Mouse (Mus musculus): ENCODE measurements around the gene Dctn1.

The Dctn1 gene

DNA sequence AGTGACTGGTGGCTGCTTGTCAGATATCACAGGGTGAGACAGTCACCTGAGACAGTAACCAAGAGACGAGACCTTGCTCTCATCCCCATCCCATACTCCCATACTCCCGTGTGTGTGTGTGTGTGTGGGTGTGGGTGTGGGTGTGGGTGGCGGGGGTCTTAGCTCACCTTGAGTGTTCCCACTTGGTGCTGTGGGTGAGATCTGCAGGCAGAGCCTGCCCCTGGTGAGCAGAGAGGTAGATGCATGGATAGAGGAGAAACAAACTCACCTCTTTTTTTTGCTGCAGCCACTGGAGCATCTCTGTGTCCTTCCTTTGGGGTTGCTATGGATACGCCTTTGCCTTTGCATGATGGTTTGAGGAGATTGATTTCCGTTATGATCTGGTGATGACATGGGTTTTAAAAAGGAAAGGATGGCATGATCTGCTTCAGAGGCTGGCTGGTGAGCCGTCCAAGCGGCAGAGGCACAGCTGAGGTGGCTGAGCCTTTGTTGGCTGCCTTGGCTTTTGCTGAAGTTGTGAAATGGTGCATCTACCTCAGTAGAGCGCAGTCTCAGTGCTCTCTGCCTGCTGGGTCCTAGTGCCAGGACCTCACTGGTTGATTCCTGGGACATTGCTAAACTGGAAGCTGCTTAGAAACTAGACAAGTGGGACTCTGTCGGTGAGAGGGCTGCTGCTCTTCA is 6.7 kb downstream of the Dctn1 start:
- DNase-seq, result peak; percentile 84

DNA sequence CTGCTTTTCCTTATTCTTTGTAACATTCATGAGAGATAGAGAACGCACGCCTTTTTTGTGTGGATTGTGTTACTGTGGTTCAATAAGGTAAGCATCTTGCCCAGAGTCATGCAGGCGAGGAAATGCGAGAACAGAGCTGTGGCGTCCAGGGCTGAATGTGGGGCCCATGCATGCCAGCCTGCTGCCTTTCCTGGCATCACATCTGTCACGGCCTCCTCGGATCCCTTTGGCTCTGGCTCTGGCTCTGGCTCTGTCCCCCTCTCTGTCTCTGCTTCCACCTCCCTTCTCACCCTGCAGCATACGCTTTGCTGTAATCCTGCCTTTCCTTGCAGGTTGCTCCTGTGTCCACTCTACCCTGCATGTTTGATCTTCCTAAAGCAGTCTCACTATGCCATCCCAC is 10.3 kb downstream of the Dctn1 start:
- no peak for DNase-seq

GRCm38 (mm10) chr6:83179390-83180117 is 13.8 kb downstream of the Dctn1 start:
- peak; percentile 89 for DNase-seq

GRCm38 (mm10) chr6:83180605-83181004 is 14.9 kb downstream of the Dctn1 start:
- DNase-seq, result no peak

GRCm38 (mm10) chr6:83184858-83185435 is 19.2 kb downstream of the Dctn1 start:
- DNase-seq, result no peak

GRCm38 (mm10) chr6:83185895-83186861 is 20.5 kb downstream of the Dctn1 start:
- DNase-seq, result peak; percentile 95

- DNase-seq, result no peak
Observed at GRCm38 (mm10) chr6:83186946-83187345, 21.2 kb downstream of the Dctn1 start.

GRCm38 (mm10) chr6:83193571-83193970 is 27.9 kb downstream of the Dctn1 start:
- no peak for DNase-seq

DNA sequence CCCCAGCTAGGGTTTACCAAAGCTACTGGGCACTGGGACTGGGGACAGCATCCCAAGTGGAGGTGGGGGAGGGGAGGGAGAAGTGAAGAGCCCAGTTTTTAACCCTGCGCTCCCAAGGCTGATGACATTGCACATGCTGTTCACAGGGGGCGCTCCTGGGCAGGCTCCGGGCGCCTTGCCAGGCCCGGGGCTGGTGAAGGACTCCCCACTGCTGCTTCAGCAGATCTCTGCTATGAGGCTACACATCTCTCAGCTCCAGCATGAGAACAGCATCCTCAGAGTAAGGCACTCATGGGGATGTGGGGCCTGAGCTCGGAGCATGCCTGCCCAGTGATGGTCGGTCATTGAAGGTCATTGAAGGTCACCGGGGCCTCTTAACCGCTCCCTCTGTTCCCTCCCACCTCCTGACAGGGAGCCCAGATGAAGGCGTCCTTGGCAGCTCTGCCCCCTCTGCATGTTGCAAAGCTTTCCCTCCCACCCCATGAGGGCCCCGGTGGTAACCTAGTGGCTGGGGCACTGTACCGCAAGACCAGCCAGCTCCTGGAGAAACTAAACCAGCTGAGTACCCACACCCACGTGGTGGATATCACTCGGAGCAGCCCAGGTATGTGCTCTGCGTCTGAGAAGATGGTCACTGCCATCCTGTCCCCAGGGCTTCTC is 31.8 kb downstream of the Dctn1 start:
- peak; percentile 76 for DNase-seq

DNA sequence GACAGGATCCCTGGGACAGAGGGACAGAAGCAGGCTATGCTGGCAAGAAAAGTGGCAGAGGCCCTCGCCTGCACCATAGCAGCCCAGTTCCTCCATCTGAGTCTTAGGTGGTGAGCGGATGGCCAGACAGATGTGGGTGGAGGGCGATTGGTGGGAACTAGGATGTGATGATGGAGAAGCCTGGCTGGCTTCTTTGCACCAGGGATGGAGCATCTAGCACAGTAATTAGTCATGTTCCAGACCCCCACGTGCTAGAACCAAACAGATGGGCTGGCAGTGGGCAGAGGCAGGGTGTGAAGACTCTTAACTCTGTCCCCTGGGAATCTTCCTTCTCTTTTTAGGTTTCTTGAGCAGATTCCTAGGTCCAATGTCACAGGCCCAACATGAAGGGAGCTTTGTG is 37.6 kb downstream of the Dctn1 start:
- no peak for DNase-seq

GRCm38 (mm10) chr6:83205851-83206250 is 40.1 kb downstream of the Dctn1 start:
- DNase-seq, result no peak

DNA sequence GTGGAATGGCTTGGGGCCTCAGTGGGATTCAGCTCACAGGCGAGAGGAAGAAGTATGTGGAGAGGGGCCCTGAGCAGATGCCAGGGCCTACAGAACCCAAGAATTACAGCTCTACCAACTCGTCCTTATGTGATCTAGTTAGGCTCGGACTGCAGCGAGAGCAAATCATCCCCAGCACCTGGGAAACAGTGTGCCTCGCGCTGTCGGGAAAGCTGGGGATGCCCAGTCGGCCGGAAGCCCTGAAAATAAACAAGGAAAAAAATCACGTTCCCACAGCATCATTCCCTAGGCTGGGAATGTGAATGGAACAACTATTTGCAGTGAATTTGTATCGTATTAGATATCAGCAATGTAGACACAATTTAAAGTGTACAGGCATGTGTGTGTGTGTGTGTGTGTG is 40.6 kb downstream of the Dctn1 start:
- no peak for DNase-seq

GRCm38 (mm10) chr6:83207361-83208049 is 41.8 kb downstream of the Dctn1 start:
- DNase-seq, result no peak

- no peak for DNase-seq
Observed at GRCm38 (mm10) chr6:83208050-83208400, 42.3 kb downstream of the Dctn1 start.

DNA sequence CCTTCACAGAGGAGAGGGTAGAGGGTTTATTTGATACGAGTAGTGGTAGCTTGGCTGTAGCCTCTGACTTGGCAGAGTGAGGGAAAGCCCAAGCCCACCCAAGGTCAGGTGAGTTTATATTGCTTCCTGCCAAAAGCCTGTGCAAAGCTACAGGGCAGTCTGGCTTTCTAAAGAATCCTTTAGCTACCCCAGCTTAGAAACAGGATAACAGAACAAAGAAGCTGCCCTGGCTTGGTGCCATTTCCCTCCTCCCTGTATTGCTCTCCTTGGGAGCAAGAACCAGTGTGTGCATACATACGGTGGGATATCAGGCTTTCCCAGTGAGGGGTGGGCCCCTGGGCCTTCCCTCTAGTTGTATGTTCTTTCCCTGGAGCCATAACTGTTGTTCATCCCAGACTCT is 44.8 kb downstream of the Dctn1 start:
- no peak for DNase-seq

- DNase-seq, result no peak
Observed at GRCm38 (mm10) chr6:83211526-83211925, 45.8 kb downstream of the Dctn1 start.

- DNase-seq, result peak; percentile 74
Observed at GRCm38 (mm10) chr6:83215002-83215666, 49.4 kb downstream of the Dctn1 start.

- no peak for DNase-seq
Observed at GRCm38 (mm10) chr6:83219814-83220213, 54.1 kb downstream of the Dctn1 start, which contains the start of gene Slc4a5. TSS of gene Slc4a5 (plus strand) at chr6:83219828.

- DNase-seq, result no peak
Observed at GRCm38 (mm10) chr6:83231486-83231885, 65.8 kb downstream of the Dctn1 start.

- DNase-seq, result no peak
Observed at GRCm38 (mm10) chr6:83233306-83233705, 67.6 kb downstream of the Dctn1 start.

- no peak for DNase-seq
Observed at GRCm38 (mm10) chr6:83234280-83234741, 68.6 kb downstream of the Dctn1 start.
